Mouse (Mus musculus): ENCODE measurements at regions not wholly inside any gene's neighbourhood (a gene's known extent, or its start where the extent isn't known, plus 50 kb on each side); places are given as distances from the start of the nearest gene placed in this dataset.

- no peak for DNase-seq
Measured at GRCm38 (mm10) chr12:99643016-99643415, 79.6 kb upstream of the Foxn3 start.

- DNase-seq, result no peak
Measured at GRCm38 (mm10) chr12:99642131-99642895, 78.9 kb upstream of the Foxn3 start.

GRCm38 (mm10) chr12:99641278-99641677, 77.9 kb upstream of the Foxn3 start:
- DNase-seq, result no peak

GRCm38 (mm10) chr12:99640214-99641151, 77.1 kb upstream of the Foxn3 start:
- DNase-seq, result peak; percentile 22 to 40

- DNase-seq, result peak; percentile 35 to 36
Measured at GRCm38 (mm10) chr12:99639847-99640213, 76.4 kb upstream of the Foxn3 start.

GRCm38 (mm10) chr12:99639118-99639517, 75.7 kb upstream of the Foxn3 start:
- DNase-seq, result no peak

GRCm38 (mm10) chr12:99637986-99638385, 74.6 kb upstream of the Foxn3 start:
- no peak for DNase-seq

GRCm38 (mm10) chr12:99636234-99636633, 72.9 kb upstream of the Foxn3 start:
- no peak for DNase-seq

- DNase-seq, result no peak
Measured at GRCm38 (mm10) chr12:99635361-99635760, 72.0 kb upstream of the Foxn3 start.

- no peak for DNase-seq
Measured at GRCm38 (mm10) chr12:99634726-99635125, 71.3 kb upstream of the Foxn3 start.

GRCm38 (mm10) chr12:99633678-99634077, 70.3 kb upstream of the Foxn3 start:
- no peak for DNase-seq

- DNase-seq, result no peak
Measured at GRCm38 (mm10) chr12:99632988-99633387, 69.6 kb upstream of the Foxn3 start.

- DNase-seq, result no peak
Measured at GRCm38 (mm10) chr12:99629606-99630005, 66.2 kb upstream of the Foxn3 start.

GRCm38 (mm10) chr12:99628421-99628820, 65.0 kb upstream of the Foxn3 start:
- DNase-seq, result no peak

GRCm38 (mm10) chr12:99627898-99628231, 64.5 kb upstream of the Foxn3 start:
- peak; percentile 90 to 94 for DNase-seq

- peak; percentile 27 to 29 for DNase-seq
Measured at GRCm38 (mm10) chr12:99627201-99627897, 64.0 kb upstream of the Foxn3 start.

GRCm38 (mm10) chr12:99626147-99626546, 62.8 kb upstream of the Foxn3 start:
- DNase-seq, result no peak

GRCm38 (mm10) chr12:99625094-99625493, 61.7 kb upstream of the Foxn3 start:
- DNase-seq, result no peak

- DNase-seq, result no peak
Measured at GRCm38 (mm10) chr12:99622238-99622637, 58.9 kb upstream of the Foxn3 start.

GRCm38 (mm10) chr12:99617241-99617804, 53.9 kb upstream of the Foxn3 start:
- DNase-seq, result no peak

GRCm38 (mm10) chr12:99614420-99614819, 51.0 kb upstream of the Foxn3 start:
- DNase-seq, result no peak
